Mouse (Mus musculus): ENCODE data around the gene Ifitm2.

DNA sequence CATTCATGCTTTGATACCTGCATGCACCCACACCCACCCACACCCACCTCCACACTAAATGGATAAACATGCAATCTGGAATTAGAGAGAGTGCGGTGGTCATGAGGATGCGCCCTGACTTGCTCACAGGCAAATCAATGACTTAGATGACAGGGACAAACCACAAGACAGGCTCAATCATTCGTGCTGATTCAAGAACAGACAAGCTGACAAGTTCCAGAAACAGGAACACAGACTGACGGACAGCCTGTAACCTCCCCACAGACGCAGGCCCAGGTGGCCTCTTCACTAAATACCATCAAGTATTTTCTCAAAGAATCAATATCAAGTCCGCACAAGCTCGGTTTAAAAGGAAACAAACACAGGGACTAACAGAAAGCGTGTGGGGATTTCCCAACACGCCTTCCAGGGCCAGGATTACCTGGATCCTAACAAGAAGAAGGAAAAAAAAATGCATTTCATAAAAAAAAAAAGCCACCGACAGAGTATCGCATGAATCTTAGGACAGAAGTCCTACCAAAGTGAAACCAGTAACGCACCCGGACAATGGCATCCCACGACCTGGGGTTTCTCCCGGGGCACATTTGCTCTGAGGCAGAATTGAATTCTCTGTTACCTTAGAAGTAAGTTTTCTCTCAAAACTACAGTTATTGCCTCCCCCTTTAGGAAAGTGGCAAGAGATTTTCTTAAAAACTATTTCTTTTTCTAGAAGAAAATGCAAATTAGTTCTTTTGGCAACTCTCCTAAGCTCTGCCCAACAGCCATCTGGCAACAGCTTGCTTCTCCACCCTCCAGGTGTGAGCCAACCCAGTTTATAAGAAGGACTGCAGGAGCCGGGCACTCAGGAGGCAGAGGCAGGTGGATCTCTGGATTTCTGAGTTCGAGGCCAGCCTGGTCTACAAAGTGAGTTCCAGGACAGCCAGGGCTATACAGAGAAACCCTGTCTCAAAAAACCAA lies 31.7 kb upstream of the Ifitm2 start:
- no peak for TF ChIP-seq CTCF (IDR thresholded peaks at IDR 0.05 in 2 of 3, conservative IDR thresholded peaks at IDR 0.05 in 1 of 3; ENCODE audit: control insufficient read depth in 1 of 3, insufficient read depth in 1 of 3, low read depth in 2 of 3, low read length in 3 of 3, poor library complexity in 1 of 3, severe bottlenecking in 1 of 3)
- TF ChIP-seq TAL1 (IDR thresholded peaks at IDR 0.05; ENCODE audit: low read length), result no peak
- TF ChIP-seq MAX (IDR thresholded peaks at IDR 0.05; ENCODE audit: low read length), result no peak
- TF ChIP-seq NRF1 (IDR thresholded peaks at IDR 0.05; ENCODE audit: insufficient read depth, low read depth, low read length, poor library complexity, severe bottlenecking), result no peak
- TF ChIP-seq MAFK (IDR thresholded peaks at IDR 0.05; ENCODE audit: borderline replicate concordance, low read depth, low read length), result no peak
- TF ChIP-seq CHD2 (IDR thresholded peaks at IDR 0.05; ENCODE audit: low read length), result no peak
- no peak for TF ChIP-seq EP300 (IDR thresholded peaks at IDR 0.05; ENCODE audit: low read depth in 1 of 2, low read length in 2 of 2)
- no peak for TF ChIP-seq UBTF (IDR thresholded peaks at IDR 0.05; ENCODE audit: borderline replicate concordance, insufficient read depth, low read depth, low read length)
- TF ChIP-seq ZNF384 (IDR thresholded peaks at IDR 0.05; ENCODE audit: low read depth, low read length), result no peak
- TF ChIP-seq SIN3A (IDR thresholded peaks at IDR 0.05; ENCODE audit: low read length), result no peak
- TF ChIP-seq RAD21 (IDR thresholded peaks at IDR 0.05; ENCODE audit: low read depth, low read length), result no peak
